In the genomic region with DNA sequence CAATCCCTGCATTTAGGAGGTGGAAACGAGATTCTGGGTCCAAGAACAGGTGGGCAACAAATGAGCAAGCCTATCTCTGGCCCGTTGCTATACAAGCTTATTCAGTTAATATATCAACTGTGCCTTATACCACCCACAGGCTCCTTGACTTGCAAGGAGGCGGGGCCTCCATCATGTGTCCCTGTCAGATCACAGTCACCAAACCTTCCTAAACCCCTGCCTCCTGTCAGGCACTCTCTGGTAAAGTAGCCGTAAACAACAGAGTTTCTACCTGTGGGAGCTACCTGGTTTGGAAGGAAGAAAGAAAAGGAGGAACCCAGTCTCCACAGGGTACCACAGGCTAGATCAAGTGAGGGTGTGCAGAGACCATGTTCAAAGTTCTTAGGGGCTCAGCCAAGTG, we compare ENCODE assay signal across 12 mouse cellular contexts.
DNase-seq lines count a peak whose midpoint lies in the region; ATAC-seq lines count a peak whose summit lies in the region.
"Had no signal": no experiment of that assay in that cellular context is flagged by ENCODE, and none has a peak within 500 bp of the region (broad histone marks: within the 10 kb centered on the region; RNA-seq: fewer than 3 reads in every experiment).

No protein-coding gene starts in this region.

- no peaks in the 10 kb centered on the region for H3K9me3 ChIP-seq in forebrain, embryonic 10.5 days
- no peaks in the 10 kb centered on the region for H3K9me3 ChIP-seq in forebrain, embryonic 13.5 days (replicated peaks)
- 0 out of 2 replicates have a peak, but pooled peaks cover 5% of the 10 kb centered on the region for H3K9me3 ChIP-seq in megakaryocyte, embryonic 14.5 days
- H3K9me3 ChIP-seq in liver, embryonic 15.5 days (replicated peaks): no peaks in the 10 kb centered on the region
- H3K9me3 ChIP-seq: midbrain, embryonic 12.5 days had no signal

- H3K27ac ChIP-seq in forebrain, embryonic 10.5 days: 0 out of 2 replicates have a peak overlapping the region, but pooled peaks have one; percentile 5
- no peak overlapping the region; the same call in 1 of the 2 replicates for H3K27ac ChIP-seq in forebrain, embryonic 13.5 days
- peak overlapping the region; percentile 41 for H3K27ac ChIP-seq in liver, embryonic 15.5 days (replicated peaks)

- no peak overlapping the region for H3K4me3 ChIP-seq in forebrain, embryonic 10.5 days
- no peak overlapping the region for H3K4me3 ChIP-seq in forebrain, embryonic 13.5 days
- peak overlapping the region; percentile 59 for H3K4me3 ChIP-seq in megakaryocyte, embryonic 14.5 days (replicated peaks)
- no peak overlapping the region for H3K4me3 ChIP-seq in liver, embryonic 15.5 days (replicated peaks)
- H3K4me3 ChIP-seq: midbrain, embryonic 12.5 days had no signal

- 79% methylated on average over 4 of the region's 4 CpGs for WGBS in forebrain, embryonic 10.5 days
- 82% methylated on average over 4 of the region's 4 CpGs for WGBS in forebrain, embryonic 13.5 days
- WGBS in liver, embryonic 15.5 days (ENCODE audit: insufficient replicate concordance): 40% methylated on average over 4 of the region's 4 CpGs

- H3K4me1 ChIP-seq in forebrain, embryonic 10.5 days: peaks cover 74% of the 10 kb centered on the region
- H3K4me1 ChIP-seq in forebrain, embryonic 13.5 days: peaks cover 40% of the 10 kb centered on the region
- H3K4me1 ChIP-seq in megakaryocyte, embryonic 14.5 days: peaks cover 14% of the 10 kb centered on the region; the same call in 1 of the 2 replicates
- peaks cover 20% of the 10 kb centered on the region for H3K4me1 ChIP-seq in liver, embryonic 15.5 days (replicated peaks)

- peaks cover 35% of the 10 kb centered on the region for H3K36me3 ChIP-seq in forebrain, embryonic 10.5 days (replicated peaks)
- H3K36me3 ChIP-seq in forebrain, embryonic 13.5 days (ENCODE audit: poor library complexity, severe bottlenecking): peaks cover 16% of the 10 kb centered on the region; the same call in 1 of the 2 replicates
- H3K36me3 ChIP-seq in megakaryocyte, embryonic 14.5 days (replicated peaks; ENCODE audit: low read length): no peaks in the 10 kb centered on the region
- H3K36me3 ChIP-seq in liver, embryonic 15.5 days (replicated peaks): no peaks in the 10 kb centered on the region
- H3K36me3 ChIP-seq: G1E; midbrain, embryonic 12.5 days had no signal

- H3K4me2 ChIP-seq in forebrain, embryonic 13.5 days: no peak overlapping the region
- peak overlapping the region; percentile 29 for H3K4me2 ChIP-seq in liver, embryonic 15.5 days
- H3K4me2 ChIP-seq: midbrain, embryonic 12.5 days had no signal

- DNase-seq in forebrain, embryonic 10.5 days (ENCODE audit: extremely low spot score, low spot score): no peak
- peak; percentile 26 for DNase-seq in thymus, postnatal 25 days
- no peak for DNase-seq in cerebellum, postnatal 25 days
- no peak for DNase-seq in gastrocnemius, postnatal 25 days
- DNase-seq: heart, postnatal 4 days; right cerebral cortex, postnatal 4 days had no signal

- H3K27me3 ChIP-seq in forebrain, embryonic 10.5 days (ENCODE audit: poor library complexity, severe bottlenecking): no peaks in the 10 kb centered on the region
- H3K27me3 ChIP-seq in forebrain, embryonic 13.5 days: no peaks in the 10 kb centered on the region
- peaks cover 3% of the 10 kb centered on the region for H3K27me3 ChIP-seq in megakaryocyte, embryonic 14.5 days (replicated peaks)
- no peaks in the 10 kb centered on the region for H3K27me3 ChIP-seq in liver, embryonic 15.5 days

- no peak overlapping the region for H3K9ac ChIP-seq in forebrain, embryonic 13.5 days
- no peak overlapping the region for H3K9ac ChIP-seq in liver, embryonic 15.5 days
- H3K9ac ChIP-seq: midbrain, embryonic 12.5 days had no signal

- no peak for ATAC-seq in forebrain, embryonic 13.5 days
- no peak; the same call in 1 of the 2 replicates for ATAC-seq in megakaryocyte, adult 5-6 weeks (ENCODE audit: poor library complexity, severe bottlenecking)
- no peak for ATAC-seq in liver, embryonic 15.5 days (ENCODE audit: insufficient read depth)
